Mouse (Mus musculus): ENCODE data around the gene Olfr642. TPM values are rescaled to one million over a fixed set of nuclear protein-coding genes. Genes with fewer than 3 reads are reported as not detected.

Gene Olfr642
- 0.08 TPM in 1 of 2 replicates, not detected in the other for polyA plus RNA-seq (2015; fragmentation: Nextera tagmentation; extraction: Ambion mirVana)

GRCm38 (mm10) chr7:104052566-104052965 is at the start of gene Olfr642:
Gene Olfr642, minus strand, starts transcription at chr7:104052666.
- Histone ChIP-seq H3K36me3 (no peaks in the 10 kb centered on the region), H3K9me3 (replicated peaks) (no peaks in the 10 kb centered on the region), H3K4me3 (replicated peaks) (no peak within 1 kb of the TSS), H3K4me1 (no peaks in the 10 kb centered on the region), H3K4me2 (replicated peaks) (no peak within 1 kb of the TSS), H3K27ac (replicated peaks) (no peak within 1 kb of the TSS), H3K9ac (no peak within 1 kb of the TSS), H3K27me3 (no peaks in the 10 kb centered on the region)
- 55% methylated on average over 1 of the region's 1 CpGs for WGBS
- ATAC-seq (ENCODE audit: insufficient number of reproducible peaks, low FRiP score, low TSS enrichment, low read depth) = no peak

GRCm38 (mm10) chr7:104085365-104085764 is 32.9 kb upstream of the Olfr642 start, which contains the start of gene Olfr645:
Gene Olfr645, minus strand, starts transcription at chr7:104085465.
- Histone ChIP-seq H3K27me3 (no peaks in the 10 kb centered on the region), H3K9me3 (replicated peaks) (no peaks in the 10 kb centered on the region), H3K4me3 (replicated peaks) (no peak within 1 kb of the TSS), H3K36me3 (no peaks in the 10 kb centered on the region), H3K4me1 (no peaks in the 10 kb centered on the region), H3K9ac (no peak within 1 kb of the TSS), H3K4me2 (replicated peaks) (no peak within 1 kb of the TSS), H3K27ac (replicated peaks) (no peak within 1 kb of the TSS)
- no peak for ATAC-seq (ENCODE audit: insufficient number of reproducible peaks, low FRiP score, low TSS enrichment, low read depth)
- WGBS = 46% methylated on average over 1 of the region's 1 CpGs

GRCm38 (mm10) chr7:104071769-104072168 is 19.3 kb upstream of the Olfr642 start, which contains the start of gene Olfr644:
Gene Olfr644, minus strand, starts transcription at chr7:104071869.
- H3K9me3 ChIP-seq (replicated peaks) = no peaks in the 10 kb centered on the region
- 62% methylated on average over 2 of the region's 2 CpGs for WGBS
- no peak for ATAC-seq (ENCODE audit: insufficient number of reproducible peaks, low FRiP score, low TSS enrichment, low read depth)
- H3K4me3 ChIP-seq (replicated peaks) = no peak within 1 kb of the TSS
- no peak within 1 kb of the TSS for H3K4me2 ChIP-seq (replicated peaks)
- no peaks in the 10 kb centered on the region for H3K36me3 ChIP-seq
- no peak within 1 kb of the TSS for H3K9ac ChIP-seq
- H3K4me1 ChIP-seq = no peaks in the 10 kb centered on the region
- no peaks in the 10 kb centered on the region for H3K27me3 ChIP-seq
- H3K27ac ChIP-seq (replicated peaks) = no peak within 1 kb of the TSS

- no peak for ATAC-seq (ENCODE audit: insufficient number of reproducible peaks, low FRiP score, low TSS enrichment, low read depth)
- 40% methylated on average over 2 of the region's 2 CpGs for WGBS
Measured at GRCm38 (mm10) chr7:104061345-104061744, 8.9 kb upstream of the Olfr642 start, which contains the start of gene 4930516K23Rik. Gene 4930516K23Rik, minus strand, starts transcription at chr7:104061445.

GRCm38 (mm10) chr7:104059215-104059614 is 6.7 kb upstream of the Olfr642 start:
- H3K4me2 ChIP-seq (replicated peaks) = no peak overlapping the region
- H3K27ac ChIP-seq (replicated peaks) = no peak overlapping the region
- no peaks in the 10 kb centered on the region for H3K9me3 ChIP-seq (replicated peaks)
- H3K36me3 ChIP-seq = no peaks in the 10 kb centered on the region
- H3K4me3 ChIP-seq (replicated peaks) = no peak overlapping the region
- no peak overlapping the region for H3K9ac ChIP-seq
- no peak for ATAC-seq (ENCODE audit: insufficient number of reproducible peaks, low FRiP score, low TSS enrichment, low read depth)
- H3K4me1 ChIP-seq = no peaks in the 10 kb centered on the region
- no peaks in the 10 kb centered on the region for H3K27me3 ChIP-seq
- 77% methylated on average over 1 of the region's 1 CpGs for WGBS

More at GRCm38 (mm10) chr7:104061345-104061744, 8.9 kb upstream of the Olfr642 start, which contains the start of gene 4930516K23Rik:
- no peaks in the 10 kb centered on the region for H3K27me3 ChIP-seq
- no peaks in the 10 kb centered on the region for H3K4me1 ChIP-seq
- no peaks in the 10 kb centered on the region for H3K9me3 ChIP-seq (replicated peaks)
- no peak within 1 kb of the TSS for H3K27ac ChIP-seq (replicated peaks)
- H3K4me2 ChIP-seq (replicated peaks) = no peak within 1 kb of the TSS
- no peaks in the 10 kb centered on the region for H3K36me3 ChIP-seq
- no peak within 1 kb of the TSS for H3K4me3 ChIP-seq (replicated peaks)
- no peak within 1 kb of the TSS for H3K9ac ChIP-seq

GRCm38 (mm10) chr7:104050745-104051144 is 1.7 kb downstream of the Olfr642 start:
- Histone ChIP-seq H3K9me3 (replicated peaks) (no peaks in the 10 kb centered on the region), H3K4me3 (replicated peaks) (no peak overlapping the region), H3K27ac (replicated peaks) (no peak overlapping the region), H3K4me1 (no peaks in the 10 kb centered on the region), H3K9ac (no peak overlapping the region), H3K4me2 (replicated peaks) (no peak overlapping the region), H3K36me3 (no peaks in the 10 kb centered on the region), H3K27me3 (no peaks in the 10 kb centered on the region)
- 90% methylated on average over 4 of the region's 4 CpGs for WGBS
- ATAC-seq (ENCODE audit: insufficient number of reproducible peaks, low FRiP score, low TSS enrichment, low read depth) = no peak

GRCm38 (mm10) chr7:104035145-104035544 is 17.3 kb downstream of the Olfr642 start, which contains the start of gene Olfr641:
Gene Olfr641, plus strand, starts transcription at chr7:104035445.
- Histone ChIP-seq H3K4me2 (replicated peaks) (no peak within 1 kb of the TSS), H3K27me3 (no peaks in the 10 kb centered on the region), H3K4me3 (replicated peaks) (no peak within 1 kb of the TSS), H3K27ac (replicated peaks) (no peak within 1 kb of the TSS), H3K4me1 (no peaks in the 10 kb centered on the region), H3K9ac (no peak within 1 kb of the TSS), H3K9me3 (replicated peaks) (no peaks in the 10 kb centered on the region), H3K36me3 (no peaks in the 10 kb centered on the region)
- no peak for ATAC-seq (ENCODE audit: insufficient number of reproducible peaks, low FRiP score, low TSS enrichment, low read depth)
- 48% methylated on average over 1 of the region's 1 CpGs for WGBS

GRCm38 (mm10) chr7:104026978-104027377 is 25.5 kb downstream of the Olfr642 start:
- Histone ChIP-seq H3K4me1 (no peaks in the 10 kb centered on the region), H3K4me2 (replicated peaks) (no peak overlapping the region), H3K9me3 (replicated peaks) (no peaks in the 10 kb centered on the region), H3K36me3 (no peaks in the 10 kb centered on the region), H3K9ac (no peak overlapping the region), H3K27me3 (no peaks in the 10 kb centered on the region), H3K4me3 (replicated peaks) (no peak overlapping the region), H3K27ac (replicated peaks) (no peak overlapping the region)
- ATAC-seq (ENCODE audit: insufficient number of reproducible peaks, low FRiP score, low TSS enrichment, low read depth) = no peak
- WGBS = 72% methylated on average over 3 of the region's 3 CpGs

GRCm38 (mm10) chr7:104025473-104025872 is 27.0 kb downstream of the Olfr642 start, which contains the start of gene Olfr640:
Gene Olfr640, minus strand, starts transcription at chr7:104025573.
- no peak for ATAC-seq (ENCODE audit: insufficient number of reproducible peaks, low FRiP score, low TSS enrichment, low read depth)
- H3K9me3 ChIP-seq (replicated peaks) = no peaks in the 10 kb centered on the region
- H3K36me3 ChIP-seq = no peaks in the 10 kb centered on the region
- H3K4me2 ChIP-seq (replicated peaks) = no peak within 1 kb of the TSS
- H3K9ac ChIP-seq = no peak within 1 kb of the TSS
- H3K4me1 ChIP-seq = no peaks in the 10 kb centered on the region
- H3K4me3 ChIP-seq (replicated peaks) = no peak within 1 kb of the TSS
- 78% methylated on average over 6 of the region's 6 CpGs for WGBS
- no peak within 1 kb of the TSS for H3K27ac ChIP-seq (replicated peaks)
- no peaks in the 10 kb centered on the region for H3K27me3 ChIP-seq

GRCm38 (mm10) chr7:104021651-104022050 is 30.8 kb downstream of the Olfr642 start:
- Histone ChIP-seq H3K4me1 (no peaks in the 10 kb centered on the region), H3K9ac (no peak overlapping the region), H3K27me3 (no peaks in the 10 kb centered on the region), H3K27ac (replicated peaks) (no peak overlapping the region), H3K4me2 (replicated peaks) (no peak overlapping the region), H3K4me3 (replicated peaks) (no peak overlapping the region), H3K9me3 (replicated peaks) (no peaks in the 10 kb centered on the region), H3K36me3 (no peaks in the 10 kb centered on the region)
- WGBS = 88% methylated on average over 6 of the region's 6 CpGs
- ATAC-seq (ENCODE audit: insufficient number of reproducible peaks, low FRiP score, low TSS enrichment, low read depth) = no peak

- Histone ChIP-seq H3K27me3 (no peaks in the 10 kb centered on the region), H3K9me3 (replicated peaks) (no peaks in the 10 kb centered on the region), H3K4me3 (replicated peaks) (no peak overlapping the region), H3K36me3 (no peaks in the 10 kb centered on the region), H3K27ac (replicated peaks) (no peak overlapping the region), H3K9ac (no peak overlapping the region), H3K4me1 (no peaks in the 10 kb centered on the region), H3K4me2 (replicated peaks) (no peak overlapping the region)
- ATAC-seq (ENCODE audit: insufficient number of reproducible peaks, low FRiP score, low TSS enrichment, low read depth) = no peak
- WGBS = 86% methylated on average over 1 of the region's 1 CpGs
Measured at GRCm38 (mm10) chr7:104018953-104019352, 33.5 kb downstream of the Olfr642 start.

GRCm38 (mm10) chr7:104017203-104017602 is 35.3 kb downstream of the Olfr642 start, which contains the start of gene Olfr639:
Gene Olfr639, minus strand, starts transcription at chr7:104017303.
- H3K4me3 ChIP-seq (replicated peaks) = no peak within 1 kb of the TSS

More at GRCm38 (mm10) chr7:104017203-104017602, 35.3 kb downstream of the Olfr642 start, which contains the start of gene Olfr639:
- H3K27me3 ChIP-seq = no peaks in the 10 kb centered on the region
- no peak for ATAC-seq (ENCODE audit: insufficient number of reproducible peaks, low FRiP score, low TSS enrichment, low read depth)
- no peak within 1 kb of the TSS for H3K9ac ChIP-seq
- H3K36me3 ChIP-seq = no peaks in the 10 kb centered on the region
- no peaks in the 10 kb centered on the region for H3K4me1 ChIP-seq
- no peak within 1 kb of the TSS for H3K27ac ChIP-seq (replicated peaks)
- no peaks in the 10 kb centered on the region for H3K9me3 ChIP-seq (replicated peaks)
- H3K4me2 ChIP-seq (replicated peaks) = no peak within 1 kb of the TSS

All from embryonic facial prominence, embryonic 15.5 days (tissue).